Mouse (Mus musculus): ENCODE measurements around the gene B3galt1.
A peak's percentile ranks its signal among the peaks of the same experiment; 100 is the strongest.

B3galt1 gene

DNA sequence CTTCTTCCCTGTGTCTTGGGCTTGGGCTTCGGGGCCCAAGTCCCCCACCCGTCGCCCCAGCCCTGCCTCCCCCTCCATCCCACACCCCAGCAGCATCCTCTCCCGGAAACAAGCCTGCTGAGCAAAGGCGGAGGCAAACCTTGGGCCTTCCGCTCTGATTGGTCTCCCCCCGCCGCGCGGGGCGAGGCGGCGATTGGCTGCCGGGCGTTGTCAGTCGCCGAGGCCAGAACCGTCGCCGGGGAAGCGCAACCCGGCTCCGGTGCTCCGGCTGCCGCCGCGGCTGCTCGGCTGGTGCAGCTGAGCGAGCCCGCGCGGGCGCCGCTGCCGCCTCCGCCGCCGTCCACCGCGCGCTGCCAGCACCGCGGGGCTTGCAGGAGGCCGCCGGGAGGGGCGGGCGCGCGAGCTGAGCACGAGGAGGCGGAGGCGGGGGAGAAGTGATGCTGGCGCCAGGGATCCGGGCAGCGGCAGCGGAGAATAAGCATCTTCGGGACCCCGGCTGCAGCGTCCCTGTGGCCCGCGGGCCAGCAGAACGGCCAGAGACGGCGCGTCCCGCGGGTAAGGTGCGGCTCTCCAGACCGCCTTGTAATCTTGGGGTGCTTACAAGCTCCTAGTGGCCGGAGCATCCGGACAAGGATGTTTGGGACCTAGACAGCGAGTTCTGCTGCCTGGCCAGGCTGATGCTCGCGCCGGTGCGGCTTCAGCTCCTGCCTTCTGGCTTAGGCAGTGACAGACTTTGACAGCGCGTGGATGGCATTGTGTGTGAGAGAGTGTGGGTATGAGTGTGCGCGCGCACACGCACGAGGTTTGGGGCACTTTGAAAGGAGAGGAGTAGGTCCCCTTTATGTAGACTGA is at the start of gene B3galt1:
Gene B3galt1, plus strand, starts transcription at position 392 of the 852 bp plus-strand sequence.
- peak in 1 of 2 experiments; percentile 23 for DNase-seq (ENCODE audit: low spot score in 2 of 2)

DNA sequence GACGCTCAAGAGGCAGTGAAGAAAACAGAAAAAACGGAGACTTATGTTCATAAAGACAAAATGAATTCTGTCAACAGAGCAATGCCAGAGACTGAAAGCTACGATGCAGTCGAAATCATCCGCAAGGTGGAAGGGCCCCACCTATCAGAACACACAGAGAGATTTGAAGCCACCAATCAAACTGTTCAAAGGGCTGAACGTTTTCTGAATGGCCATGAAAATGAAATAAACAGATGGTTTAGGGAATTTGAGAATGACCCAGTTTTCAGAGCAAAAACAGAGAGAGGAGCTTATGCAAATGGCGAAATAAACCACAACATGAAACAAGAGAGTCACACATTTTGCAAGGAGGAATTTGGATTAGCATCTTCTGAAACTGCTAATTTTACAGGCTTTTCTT is 49.3 kb upstream of the B3galt1 start:
- no peak for DNase-seq (ENCODE audit: low spot score in 2 of 2)

DNA sequence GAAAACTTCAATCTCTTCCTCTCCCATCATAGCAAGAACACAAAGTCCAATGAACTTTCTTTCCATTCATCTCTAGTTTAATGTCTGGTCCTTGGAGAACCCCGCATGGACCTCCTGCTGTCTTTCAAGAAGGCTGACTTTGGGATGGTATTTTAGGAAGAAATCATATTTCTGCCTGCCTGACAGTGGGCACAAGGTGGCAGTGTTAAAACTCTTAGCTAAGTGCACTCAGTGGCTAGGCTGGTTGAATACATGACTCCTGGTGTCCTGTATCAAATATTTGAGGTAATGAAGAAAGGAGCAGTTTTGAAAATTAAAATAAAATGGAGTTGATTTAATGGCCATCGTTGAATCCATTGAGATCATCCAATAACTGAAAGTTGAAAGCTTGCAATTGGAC is 30.3 kb upstream of the B3galt1 start:
- DNase-seq (ENCODE audit: low spot score in 2 of 2), result no peak

DNA sequence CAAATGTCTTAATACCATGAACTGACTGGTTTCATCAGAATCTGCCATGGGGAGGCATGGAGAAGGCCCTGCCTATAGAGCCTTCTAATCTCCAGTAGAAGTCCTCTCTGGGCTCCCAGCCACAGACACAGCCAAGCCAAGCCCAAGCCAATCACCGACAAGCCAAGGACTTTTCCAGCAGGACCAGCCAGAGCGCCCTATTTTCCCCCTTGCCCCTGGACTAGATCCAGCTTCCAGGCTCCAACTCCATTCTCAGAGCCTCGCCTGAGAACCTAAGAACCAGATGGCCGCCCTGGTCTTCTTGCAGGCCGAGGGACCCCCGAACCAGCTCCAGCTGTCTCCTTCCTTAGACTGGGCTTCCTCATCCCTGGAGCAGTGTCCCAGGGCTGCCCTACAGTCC is 26.2 kb upstream of the B3galt1 start:
- DNase-seq (ENCODE audit: low spot score in 2 of 2), result no peak

DNA sequence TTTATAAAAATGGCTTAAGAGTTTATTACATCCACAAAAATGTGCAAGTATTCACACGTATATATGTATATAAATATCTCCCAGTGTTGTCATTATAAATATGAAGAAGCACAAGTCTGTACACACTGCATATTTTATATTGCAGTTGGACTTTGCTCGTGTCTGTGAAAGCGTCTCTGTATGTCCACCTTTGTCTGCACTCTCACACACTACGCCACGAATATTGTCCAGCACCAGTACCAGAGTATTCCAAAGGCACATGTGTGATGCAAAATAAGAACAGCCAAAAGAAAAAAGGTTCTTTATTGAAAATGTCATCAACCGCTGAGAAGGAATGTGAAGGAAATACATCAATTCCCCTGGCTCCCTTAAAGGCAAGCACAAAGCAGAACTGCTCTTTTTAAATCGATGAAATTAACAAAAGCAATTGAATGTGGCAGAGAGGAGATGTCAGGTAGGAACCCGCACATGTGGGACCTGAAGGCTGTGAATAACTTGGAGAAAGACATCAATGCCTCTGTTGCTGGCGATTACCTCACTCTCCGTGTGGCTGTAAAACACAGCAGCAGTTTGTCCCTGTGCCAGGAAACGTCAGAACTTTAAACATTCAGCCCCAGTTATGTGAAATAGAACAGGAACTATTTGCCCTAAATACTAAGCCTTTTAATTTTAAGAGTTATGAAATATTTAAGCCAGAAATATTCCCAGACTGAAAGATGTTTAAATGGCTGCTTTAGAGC is 23.5 kb upstream of the B3galt1 start:
- DNase-seq (ENCODE audit: low spot score in 2 of 2), result no peak

DNA sequence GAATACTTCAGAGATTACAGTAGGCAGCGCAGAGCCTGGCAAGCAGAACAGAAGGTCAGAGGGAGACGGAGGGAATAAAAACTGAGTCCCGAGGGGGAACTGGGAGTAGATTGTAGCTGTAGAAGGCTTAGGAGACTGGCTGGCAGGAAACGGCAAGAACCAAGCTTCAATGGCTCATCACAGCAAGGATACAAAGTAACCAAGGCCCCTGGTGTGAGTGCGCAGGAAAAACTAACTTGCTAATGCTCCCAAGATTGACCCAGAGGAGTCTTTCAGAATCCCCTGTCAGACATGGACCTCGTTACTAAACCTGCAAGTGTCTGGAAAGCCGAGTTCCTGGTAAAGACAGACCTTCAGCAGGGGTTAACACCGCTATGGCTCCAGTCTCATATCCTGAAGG is 21.2 kb upstream of the B3galt1 start:
- no peak for DNase-seq (ENCODE audit: low spot score in 2 of 2)

DNA sequence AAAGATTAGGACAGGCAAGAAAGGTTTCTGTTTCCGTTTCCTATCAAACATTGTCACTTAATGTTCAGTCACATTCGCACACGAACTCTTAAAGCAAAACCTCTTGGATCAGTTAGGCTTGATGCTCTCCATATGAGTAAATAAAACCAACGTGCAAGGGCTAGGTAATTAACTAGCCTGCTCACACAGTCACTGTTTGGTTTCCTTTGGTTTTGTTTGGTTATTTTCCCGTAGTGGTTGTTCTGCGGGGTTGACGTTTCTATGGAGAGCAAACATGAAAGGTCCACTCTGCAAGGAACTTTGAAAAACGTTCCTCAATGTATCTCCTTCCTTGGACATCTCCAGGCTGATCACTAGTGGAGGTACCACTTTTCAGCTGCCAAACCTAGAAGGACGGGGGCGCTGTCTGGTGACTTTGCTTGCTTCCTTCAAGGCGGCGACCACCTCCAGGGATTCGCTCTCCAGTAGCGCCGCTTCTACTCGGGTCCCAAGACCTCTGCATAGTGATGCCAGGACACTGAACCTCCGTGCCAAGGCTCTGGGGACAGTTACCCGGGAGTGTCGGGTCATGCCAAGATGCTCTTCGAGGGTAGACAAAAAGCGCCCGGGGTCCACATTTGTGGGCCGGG is 706 bp upstream of the B3galt1 start:
- no peak for DNase-seq (ENCODE audit: low spot score in 2 of 2)

DNA sequence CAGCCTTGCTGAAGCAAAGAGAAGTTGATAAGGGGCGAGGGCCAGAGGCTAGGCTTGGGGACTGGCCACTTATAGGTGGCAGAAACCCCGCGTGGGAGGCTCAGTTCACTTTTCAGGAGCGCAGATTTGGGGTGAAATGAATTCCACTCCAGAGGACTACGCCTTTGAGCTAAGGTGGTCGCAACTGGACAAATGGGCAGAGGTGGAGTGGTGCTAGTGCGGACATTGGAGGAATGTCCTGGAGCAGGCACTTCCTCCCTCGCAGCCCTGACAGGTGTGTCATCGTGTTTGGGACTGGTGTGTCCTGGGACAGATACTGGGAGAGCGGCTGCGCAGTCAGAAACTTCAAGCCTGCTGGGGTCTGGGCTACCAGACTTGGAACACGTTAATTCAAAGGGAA is 895 bp downstream of the B3galt1 start:
- DNase-seq (ENCODE audit: low spot score in 2 of 2), result no peak

DNA sequence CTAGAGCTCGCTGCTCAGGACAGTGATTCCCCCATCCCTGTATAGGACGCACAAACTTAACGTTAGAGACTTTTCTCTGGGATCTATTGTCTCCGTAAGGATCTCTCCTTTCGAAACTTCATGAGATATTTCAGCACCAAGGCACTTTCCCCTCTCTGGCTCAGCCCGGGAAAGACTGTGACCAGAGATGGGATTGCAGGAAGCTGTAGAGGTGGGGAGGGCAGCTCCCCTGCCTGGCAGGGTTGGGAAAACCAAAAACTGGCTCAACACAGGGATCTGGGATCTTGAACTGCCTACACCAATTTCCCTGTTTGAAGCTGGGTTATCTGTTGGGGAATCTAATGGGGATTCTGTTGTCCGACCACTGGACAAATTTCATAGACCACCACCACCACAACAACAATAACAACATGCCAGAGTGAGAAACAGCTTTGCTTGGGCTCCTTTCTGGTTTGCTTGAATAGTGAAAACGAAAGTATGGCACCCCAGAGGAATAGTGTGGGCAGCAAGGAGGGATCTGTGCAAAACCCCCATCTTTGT is 1.5 kb downstream of the B3galt1 start:
- no peak for DNase-seq (ENCODE audit: low spot score in 2 of 2)

DNA sequence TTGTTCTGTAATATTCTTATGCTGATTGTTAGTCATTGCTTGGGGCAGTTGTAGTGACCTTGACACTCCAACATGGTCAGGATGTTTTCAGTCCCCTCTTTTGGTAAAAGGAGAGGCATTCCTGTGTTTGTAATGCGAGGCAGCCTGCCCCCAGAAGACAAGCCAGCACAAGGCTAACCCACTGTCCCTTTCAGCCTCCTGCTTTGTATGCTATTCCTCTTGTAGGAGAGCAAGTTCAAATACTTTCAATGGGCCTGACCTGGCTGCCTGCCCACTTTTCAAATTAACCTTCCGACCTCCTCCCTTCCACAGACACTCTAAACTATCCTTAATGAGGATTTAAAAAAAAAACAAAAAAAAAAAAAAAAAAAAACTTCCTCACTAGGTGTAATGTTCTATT is 11.0 kb downstream of the B3galt1 start:
- DNase-seq (ENCODE audit: low spot score in 2 of 2), result no peak

DNA sequence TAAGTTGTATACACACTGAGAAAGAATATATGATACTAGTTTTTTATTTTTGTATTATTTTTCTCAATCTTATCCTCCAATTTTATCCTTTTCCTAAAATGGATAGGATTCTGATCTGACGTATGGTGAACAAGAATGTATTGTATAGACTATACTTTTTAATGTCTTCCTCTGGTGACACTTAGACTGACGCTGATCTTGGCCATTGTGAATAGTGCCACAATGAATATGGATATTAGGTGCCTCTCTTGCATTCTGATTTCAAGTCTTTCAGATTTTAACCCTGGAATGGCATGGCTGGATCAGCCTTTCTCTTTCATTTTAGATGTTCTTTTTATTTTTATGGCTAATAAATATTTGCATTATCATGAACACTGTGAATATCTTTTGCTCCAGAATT is 17.4 kb downstream of the B3galt1 start:
- DNase-seq (ENCODE audit: low spot score in 2 of 2), result no peak

DNA sequence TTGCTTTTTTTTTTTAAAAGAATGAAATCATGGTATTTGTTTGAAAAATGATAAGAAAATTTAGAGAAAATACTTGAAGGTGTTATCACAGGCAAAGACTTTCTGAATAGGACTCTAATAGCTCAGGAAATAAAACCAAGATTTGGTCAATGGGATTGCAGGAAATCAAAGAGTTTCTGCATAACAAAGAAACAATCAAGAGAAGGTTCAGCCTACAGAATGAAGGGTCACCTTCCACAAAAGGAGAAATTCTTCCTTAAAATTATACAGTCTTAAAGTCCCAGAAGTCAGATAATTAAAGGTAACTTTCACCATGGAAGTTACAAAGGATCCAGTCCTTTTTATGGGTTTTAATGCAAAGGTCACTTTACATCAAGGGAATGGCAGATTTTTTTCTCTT is 24.7 kb downstream of the B3galt1 start:
- DNase-seq (ENCODE audit: low spot score in 2 of 2), result no peak

DNA sequence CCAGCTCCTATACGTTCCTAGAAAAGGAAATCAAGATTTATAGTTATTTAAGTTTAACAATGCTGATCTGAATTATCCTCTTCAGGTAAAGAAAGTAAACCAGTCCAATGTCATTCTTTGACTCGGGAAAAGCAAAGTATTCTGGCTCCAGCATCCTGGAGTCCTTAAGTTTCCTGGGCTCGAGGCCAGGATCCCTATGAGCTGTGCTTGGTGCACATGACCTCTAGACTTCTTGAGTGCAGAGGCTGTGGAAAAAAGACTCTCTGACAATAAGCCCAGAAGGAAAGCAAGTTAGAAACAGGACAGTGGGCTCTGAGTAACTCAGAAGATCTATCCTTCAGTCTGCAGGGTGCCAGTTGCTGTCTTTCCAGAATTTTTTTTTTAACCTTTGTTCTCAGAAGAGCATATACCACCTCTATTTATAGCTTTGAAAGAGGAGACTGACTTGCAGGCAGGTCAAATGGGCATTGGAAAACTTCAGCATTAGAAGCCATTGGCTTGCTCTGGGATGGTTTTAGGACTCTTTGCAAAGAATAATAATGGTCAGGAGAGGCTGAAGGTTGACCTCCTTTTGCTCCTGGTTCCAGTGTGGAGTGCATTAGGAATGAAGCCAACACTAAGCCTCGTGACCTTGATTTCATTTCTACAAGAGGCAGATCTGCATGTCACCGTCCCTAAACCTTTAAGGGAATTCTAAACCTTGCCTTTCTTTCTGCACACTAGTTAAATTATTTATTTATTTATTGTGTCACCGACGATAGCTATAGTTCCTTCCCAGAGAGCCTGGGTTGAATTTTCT is 26.4 kb downstream of the B3galt1 start:
- DNase-seq (ENCODE audit: low spot score in 2 of 2), result no peak

DNA sequence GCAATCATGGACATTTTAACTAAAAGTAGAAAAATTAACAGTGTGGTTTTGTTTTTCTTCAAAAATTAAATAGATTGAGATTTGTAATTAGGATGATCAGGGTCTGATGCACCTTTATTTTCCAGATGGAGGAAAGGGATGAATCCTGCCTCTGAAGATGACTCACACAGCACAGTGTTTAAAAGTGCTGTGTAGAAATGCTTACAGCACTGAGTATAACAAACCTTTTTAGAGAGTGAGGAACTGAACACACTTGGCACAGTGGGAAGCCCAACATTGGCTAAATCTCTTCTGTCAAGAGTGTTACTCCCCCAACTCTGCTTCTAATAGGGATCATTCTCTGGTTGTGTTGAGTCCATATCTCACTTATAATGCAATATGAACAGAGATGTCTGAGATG is 57.2 kb downstream of the B3galt1 start:
- no peak for DNase-seq (ENCODE audit: low spot score in 2 of 2)

DNA sequence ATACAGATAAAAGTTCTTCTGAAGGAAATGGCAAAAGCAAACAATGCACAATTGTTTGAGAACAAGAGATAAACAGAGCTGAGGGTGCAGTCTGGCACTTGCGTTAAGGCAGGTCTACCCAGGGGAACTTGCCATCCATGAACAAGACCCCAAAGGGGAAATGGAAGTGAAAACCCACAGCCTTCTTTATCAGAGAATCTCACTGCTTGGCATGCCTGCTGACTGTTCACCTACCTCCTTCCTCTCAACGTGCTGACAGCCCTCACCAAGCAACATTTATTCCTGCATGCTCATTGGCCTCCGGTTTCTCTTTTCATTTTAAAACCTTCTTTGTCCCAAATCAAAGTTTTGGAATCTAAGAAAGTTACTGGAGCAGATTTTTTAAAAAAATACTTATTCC is 62.0 kb downstream of the B3galt1 start:
- DNase-seq (ENCODE audit: low spot score in 2 of 2), result no peak

DNA sequence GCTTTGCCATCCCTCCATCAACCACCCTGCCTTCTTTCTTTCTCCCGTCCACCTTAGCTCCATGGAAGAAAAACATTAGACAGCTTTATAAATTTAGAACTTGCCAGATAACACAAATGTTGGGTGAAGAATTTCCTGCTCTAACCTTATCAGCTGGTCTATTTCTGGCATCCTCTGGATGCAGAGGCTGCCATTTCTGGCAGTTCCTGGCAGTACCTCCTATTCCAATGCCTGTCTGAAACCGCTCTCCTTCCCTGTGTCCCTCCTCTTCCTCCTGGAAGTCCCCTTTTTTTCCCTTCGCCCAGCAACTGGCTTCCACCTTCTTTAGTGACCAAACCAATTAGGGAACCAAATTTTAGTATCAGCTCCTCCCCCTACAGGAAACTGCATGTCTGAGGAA is 62.6 kb downstream of the B3galt1 start:
- DNase-seq (ENCODE audit: low spot score in 2 of 2), result no peak

DNA sequence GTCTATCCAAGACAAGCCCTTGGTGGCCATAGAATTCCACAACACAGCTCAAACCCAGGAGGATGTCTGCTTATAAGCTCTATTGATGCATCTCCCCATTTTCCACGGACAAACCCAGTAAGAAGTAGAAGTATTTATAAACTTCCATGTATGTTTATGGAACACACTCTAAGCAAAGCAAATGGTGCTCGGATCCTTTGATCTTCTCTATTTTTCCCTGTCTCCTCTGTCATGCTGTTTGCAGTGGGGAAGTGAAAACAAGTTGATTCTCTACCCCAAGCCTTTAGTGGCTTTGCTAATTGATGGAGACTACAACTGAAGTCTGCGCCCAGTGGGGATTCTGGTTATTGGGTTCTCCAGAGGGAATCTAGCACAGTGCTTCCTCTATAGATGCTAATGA is 89.2 kb downstream of the B3galt1 start:
- no peak for DNase-seq (ENCODE audit: low spot score in 2 of 2)

DNA sequence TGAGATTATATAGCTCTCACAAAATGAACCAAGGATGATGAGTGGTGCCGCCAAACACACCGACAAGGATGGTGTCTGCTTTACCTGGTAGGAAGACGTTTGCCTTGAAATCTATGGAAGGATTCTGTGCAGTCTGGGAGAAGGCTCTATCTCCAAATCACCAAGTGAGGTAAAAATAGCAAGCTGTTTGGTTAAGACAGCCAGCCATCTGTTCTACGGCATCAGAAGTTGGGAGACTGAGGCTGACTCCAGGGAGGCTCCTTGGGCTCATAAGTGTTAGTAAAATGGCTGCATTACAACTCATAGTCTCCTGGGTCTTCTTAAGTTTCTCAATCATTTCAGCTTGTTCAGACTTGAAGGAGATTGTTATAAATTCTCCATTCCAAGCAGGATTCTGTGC is 91.7 kb downstream of the B3galt1 start:
- no peak for DNase-seq (ENCODE audit: low spot score in 2 of 2)

DNA sequence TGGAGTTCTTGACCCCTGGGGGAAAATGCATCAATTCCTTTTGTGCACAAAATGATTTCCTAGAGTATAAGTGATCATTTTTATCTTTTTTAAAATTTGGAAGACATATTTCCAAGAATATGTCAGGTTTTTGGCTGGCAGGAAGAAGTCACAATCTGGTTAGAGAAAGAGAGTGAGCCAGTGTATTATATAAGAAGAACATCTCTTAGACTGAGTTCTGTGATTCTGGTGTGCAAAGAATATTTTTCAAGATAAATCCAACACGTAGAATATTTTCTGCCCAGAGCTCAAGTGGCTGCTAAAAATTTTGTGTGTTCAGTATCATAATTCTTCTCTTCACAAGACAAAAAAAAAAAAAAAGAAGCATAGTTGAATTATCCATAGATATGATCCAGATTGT is 92.4 kb downstream of the B3galt1 start:
- DNase-seq (ENCODE audit: low spot score in 2 of 2), result no peak

DNA sequence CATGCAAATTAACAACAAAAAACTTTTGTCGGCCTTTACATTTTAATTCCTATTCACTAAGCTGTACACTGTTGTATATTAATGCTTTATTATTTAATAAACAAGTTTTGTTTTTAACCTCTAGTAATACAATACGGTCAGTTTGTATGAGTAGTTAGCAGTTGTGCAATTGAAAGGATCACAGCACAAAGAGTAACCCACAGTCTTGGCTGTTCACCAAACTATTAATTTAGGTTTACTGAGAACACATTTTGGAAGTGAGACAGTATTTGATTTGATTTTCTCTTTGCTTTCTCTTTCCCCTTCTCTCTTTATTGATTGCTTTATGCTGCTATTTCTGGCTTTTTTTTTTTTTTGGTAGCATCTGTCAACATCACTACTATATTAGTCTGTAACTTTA is 106.0 kb downstream of the B3galt1 start:
- DNase-seq (ENCODE audit: low spot score in 2 of 2), result no peak

DNA sequence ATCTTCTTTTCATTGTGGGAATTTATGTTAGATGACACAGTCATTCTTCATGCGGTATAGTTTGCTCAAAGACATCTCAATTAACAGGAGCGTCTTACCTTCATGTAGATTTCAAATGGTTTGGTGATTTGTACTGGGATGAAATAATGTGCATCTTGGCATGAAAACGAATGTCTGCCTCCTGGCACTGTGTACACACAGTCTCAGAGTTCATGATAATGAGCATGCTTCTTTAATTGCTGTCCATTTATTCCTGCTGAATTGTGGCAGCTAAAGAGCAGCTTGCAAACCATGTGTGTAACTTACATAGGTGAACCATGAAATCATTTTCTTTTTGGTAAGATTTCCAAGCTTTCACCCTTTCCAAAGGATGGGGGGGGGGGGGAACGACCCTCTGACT is 112.0 kb downstream of the B3galt1 start:
- no peak for DNase-seq (ENCODE audit: low spot score in 2 of 2)

DNA sequence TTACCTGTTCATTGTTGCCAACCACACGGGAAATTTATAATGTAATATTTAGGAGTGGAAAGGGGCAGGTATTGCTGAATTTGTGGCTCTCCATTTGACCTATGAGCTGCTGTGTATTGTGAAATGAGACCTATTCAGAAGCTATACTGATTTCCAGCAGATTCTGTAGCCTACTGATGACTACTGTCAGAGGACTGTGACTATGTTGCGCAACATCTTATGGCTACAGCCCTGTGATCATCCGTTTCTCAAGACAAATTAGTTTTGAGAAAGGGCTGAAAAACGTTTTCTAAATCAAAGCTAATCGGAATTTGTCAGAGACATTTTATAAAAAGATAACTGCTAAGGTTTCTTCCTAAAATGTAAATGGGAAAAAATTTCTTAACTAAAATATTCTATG is 158.6 kb downstream of the B3galt1 start:
- no peak for DNase-seq (ENCODE audit: low spot score in 2 of 2)
